Mouse (Mus musculus) spleen, postnatal 10 days (tissue): ENCODE data around the gene Camkk1.

ENCODE experiments used
- DNase-seq, 2 experiments: peaks; one replicate each; pipeline ENCODE4 v3.0.0; 2021 to 2022; ENCODE audit warnings: low spot score in 2 of 2

The Camkk1 gene

GRCm38 (mm10) chr11:73014831-73015344 lies 3.9 kb upstream of the Camkk1 start:
- DNase-seq = no peak

DNA sequence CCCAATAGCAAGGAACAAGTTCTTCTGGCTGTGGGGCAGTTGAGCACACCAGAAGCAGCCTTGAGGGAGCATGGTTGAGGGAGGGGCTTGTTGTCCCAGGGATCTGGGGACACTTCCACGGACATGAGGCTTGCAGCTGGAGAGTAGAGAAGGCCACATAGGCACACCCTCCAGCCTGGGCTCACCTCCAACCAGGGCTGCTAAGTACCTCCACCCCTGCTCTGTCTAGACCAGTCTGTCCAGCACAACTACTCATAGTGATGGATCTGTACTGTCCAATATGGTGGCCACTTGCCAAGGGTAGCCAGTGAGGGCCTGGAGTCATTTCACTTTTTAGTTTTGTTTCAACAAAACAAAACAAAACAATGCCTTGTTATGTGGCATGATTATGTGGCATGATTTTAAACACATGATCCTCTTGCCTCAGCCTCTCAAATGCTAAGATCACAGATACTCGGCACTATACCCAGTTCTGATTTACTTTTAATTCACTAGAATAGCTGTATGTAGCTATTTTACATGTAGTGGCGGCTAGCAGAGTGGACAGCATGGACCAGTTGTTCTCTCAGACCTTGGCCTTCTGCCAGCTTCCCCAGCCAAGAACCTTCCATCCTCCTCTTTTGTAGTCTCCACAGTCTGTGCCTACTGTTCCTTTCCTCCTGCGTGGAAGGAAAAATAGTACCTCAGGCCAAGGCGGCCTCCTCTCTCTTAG lies 3.3 kb upstream of the Camkk1 start:
- no peak for DNase-seq

GRCm38 (mm10) chr11:73016103-73016420 lies 2.7 kb upstream of the Camkk1 start:
- no peak for DNase-seq

GRCm38 (mm10) chr11:73019147-73019795 lies 463 bp downstream of the Camkk1 start:
- peak in 1 of 2 experiments; percentile 75 for DNase-seq

GRCm38 (mm10) chr11:73020953-73021800 lies 2.4 kb downstream of the Camkk1 start:
- DNase-seq = no peak

DNA sequence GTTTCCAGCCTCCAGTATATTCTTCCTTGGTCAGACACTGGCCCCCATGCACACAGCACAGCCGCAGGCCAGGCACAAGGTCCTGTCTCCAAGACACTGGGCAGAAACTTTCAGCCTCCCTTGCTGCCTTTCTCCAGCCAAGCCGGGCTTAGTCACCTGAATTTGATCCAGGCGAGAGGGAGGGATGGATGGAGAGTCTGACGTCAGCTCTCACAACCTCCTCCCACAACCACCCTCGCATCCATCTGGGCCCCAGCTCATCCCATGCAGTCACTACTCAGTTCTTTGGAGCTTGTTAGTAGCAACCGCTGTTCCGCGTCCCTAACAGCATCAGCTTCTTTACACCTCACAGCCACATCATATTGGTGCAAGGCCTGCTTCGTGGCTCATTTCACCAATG lies 4.3 kb downstream of the Camkk1 start:
- no peak for DNase-seq

DNA sequence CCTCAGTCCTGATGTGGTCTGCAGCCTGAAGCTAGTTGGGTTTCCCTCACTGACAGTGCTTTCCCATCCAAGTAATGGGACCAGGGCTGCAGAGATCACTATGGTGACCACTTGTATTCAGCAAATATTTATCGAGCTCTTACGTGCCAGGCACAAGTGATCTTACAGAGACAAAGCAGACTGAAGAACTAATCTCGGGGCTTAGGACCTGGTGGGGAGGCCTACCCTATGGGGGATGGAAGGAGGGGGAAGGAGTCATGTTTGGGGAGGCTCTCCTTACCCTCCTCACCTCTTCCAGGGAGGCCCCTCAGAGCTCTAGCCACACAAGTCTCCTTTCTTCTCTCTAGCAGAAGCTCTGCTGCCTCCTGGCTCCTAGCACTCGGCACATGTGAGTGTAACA lies 5.0 kb downstream of the Camkk1 start:
- no peak for DNase-seq

- DNase-seq = peak in 1 of 2 experiments; percentile 70
These were observed 5.6 kb downstream of the Camkk1 start for GRCm38 (mm10) chr11:73024236-73024904.

DNA sequence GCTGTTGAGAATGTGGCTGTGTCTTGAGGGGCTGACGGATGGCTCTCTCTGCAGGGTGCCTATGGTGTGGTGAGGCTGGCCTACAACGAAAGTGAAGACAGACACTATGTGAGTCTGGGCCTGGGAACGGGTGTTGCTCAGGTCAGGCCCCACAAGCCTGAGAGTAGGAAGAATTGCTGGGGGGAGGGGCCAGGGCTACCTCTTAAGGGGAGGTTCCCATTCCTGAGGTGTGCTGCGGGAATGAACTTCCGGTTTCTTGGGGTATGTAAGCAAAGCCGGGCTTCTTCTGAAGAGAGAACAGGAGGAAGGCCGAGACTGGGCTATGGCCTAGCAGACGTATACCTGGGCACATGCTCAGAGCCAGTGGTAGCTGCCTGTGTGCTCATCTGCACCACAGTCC lies 8.2 kb downstream of the Camkk1 start:
- no peak for DNase-seq

GRCm38 (mm10) chr11:73030821-73031498 lies 12.2 kb downstream of the Camkk1 start:
- DNase-seq = peak; percentile 33 to 77

GRCm38 (mm10) chr11:73031536-73031935 lies 12.7 kb downstream of the Camkk1 start:
- DNase-seq = no peak

- no peak for DNase-seq
These were observed 17.3 kb downstream of the Camkk1 start for GRCm38 (mm10) chr11:73036077-73036476.

DNA sequence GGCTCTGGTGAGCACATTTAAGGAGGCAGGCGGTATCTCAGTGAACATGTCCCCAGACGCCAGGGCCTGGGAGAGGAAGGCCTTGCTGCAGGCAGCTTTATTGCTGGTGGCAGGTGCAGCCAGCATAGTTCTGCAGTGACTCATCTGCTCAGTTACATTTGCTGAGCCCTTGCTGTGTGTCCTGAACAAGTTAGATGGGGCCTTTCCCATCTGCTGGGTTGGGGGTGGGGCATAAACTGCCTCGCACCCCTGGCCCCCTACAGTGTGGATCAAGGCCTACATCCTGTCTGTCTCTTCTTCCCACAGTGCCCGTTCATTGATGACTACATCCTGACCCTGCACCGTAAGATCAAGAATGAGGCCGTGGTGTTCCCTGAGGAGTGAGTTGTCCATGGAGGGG lies 18.1 kb downstream of the Camkk1 start:
- no peak for DNase-seq

- DNase-seq = no peak
These were observed 18.9 kb downstream of the Camkk1 start for GRCm38 (mm10) chr11:73037691-73038090.

DNA sequence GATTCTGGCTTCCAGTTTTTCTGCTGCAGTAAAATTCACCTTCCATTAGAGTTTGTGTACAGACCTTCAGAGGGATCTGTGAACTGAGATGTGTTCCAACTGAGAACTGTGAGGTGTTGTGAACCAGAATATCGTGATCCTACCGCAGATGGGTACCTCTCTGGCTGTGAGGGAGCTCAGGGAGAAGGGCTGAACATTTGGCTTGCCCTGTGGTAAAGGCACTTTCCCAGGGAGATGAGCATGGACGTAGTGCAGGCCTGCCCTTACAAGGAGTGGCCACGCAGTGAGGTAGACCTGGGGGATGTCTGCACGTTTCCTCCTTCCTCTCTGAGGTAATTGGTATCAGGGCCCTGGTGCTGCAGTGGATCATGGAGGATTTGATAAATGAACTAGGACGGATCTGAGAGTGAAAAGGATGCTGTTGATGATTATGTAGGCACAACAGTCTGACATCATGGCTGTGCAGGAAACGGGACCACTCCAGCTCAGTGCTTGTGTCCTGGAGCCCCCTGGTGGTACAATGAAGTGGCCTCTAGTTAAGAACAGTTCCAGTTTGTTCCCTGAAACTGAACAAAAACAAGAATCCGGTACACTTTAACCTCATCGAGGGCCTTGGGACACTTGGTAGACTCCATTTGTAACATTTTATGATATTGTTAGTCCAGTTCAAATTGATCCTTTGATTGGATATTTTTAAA lies 20.4 kb downstream of the Camkk1 start:
- DNase-seq = peak in 1 of 2 experiments; percentile 70

DNA sequence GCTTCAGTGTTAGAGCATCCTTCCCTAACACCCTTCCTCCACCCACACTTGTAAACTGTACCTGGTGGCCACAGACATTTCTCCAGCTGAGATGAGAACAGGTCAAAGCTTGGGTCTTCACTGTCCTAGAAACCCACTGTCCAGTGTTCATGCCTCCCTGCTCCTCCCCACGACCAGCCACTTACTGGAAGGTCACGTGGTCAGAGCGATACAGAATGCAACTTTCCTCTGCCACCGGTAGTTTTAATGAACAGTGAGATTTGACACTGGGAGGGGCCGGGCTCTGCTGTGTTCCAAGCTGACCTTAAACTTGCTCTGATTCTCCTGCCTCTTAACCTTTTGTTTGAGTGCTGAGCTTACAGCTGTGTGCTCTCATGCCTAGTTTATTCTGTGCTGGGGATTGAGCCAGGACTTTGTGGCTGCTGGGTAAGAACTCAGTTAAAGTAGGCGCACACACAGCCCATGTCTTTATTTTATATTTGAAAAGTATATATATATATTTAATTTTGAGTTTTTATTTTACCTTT lies 25.5 kb downstream of the Camkk1 start:
- no peak for DNase-seq

DNA sequence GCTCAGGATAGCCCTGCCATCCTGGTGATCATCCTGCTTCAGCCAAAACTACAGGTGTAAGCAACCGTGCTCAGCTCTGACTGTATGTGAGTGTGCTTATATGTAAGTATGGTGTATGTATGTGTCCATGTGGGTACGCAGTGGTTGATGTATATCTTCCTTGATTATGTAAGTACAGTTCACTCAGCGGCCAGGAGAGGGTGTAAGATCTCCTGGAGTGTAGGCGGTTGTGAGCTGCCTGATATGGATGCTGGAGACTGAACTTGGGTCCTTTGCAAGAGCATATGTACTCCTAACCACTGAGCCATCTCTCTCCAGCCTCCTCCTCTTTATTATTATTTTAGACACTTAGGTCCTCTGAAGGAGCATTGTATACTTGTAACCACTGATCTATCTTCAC lies 26.0 kb downstream of the Camkk1 start:
- no peak for DNase-seq

DNA sequence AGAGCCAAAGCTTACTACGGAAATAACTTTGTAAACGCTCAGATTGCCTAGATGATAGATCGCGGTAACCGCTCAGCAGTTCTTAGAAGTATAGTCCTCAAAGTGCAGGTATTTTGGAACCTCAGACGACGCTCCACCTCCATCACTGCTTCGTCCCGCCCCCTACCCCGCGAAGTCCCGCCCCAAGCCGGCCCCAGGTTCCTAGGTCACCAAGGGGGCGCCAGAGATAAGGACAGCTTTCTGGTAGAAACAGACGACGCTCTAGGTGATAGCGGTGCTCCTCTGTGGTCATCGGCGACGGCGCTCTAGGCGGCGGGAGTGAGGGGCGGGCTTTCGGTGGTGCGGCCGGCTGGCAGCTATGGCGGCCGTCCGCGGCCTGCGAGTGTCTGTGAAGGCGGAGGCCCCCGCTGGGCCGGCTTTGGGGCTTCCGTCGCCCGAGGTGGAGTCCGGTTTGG lies 28.8 kb downstream of the Camkk1 start, which contains the start of gene Ncbp3:
Gene Ncbp3, plus strand, starts transcription at position 242 of the 455 bp plus-strand sequence.
- peak; percentile 97 to 98 for DNase-seq

DNA sequence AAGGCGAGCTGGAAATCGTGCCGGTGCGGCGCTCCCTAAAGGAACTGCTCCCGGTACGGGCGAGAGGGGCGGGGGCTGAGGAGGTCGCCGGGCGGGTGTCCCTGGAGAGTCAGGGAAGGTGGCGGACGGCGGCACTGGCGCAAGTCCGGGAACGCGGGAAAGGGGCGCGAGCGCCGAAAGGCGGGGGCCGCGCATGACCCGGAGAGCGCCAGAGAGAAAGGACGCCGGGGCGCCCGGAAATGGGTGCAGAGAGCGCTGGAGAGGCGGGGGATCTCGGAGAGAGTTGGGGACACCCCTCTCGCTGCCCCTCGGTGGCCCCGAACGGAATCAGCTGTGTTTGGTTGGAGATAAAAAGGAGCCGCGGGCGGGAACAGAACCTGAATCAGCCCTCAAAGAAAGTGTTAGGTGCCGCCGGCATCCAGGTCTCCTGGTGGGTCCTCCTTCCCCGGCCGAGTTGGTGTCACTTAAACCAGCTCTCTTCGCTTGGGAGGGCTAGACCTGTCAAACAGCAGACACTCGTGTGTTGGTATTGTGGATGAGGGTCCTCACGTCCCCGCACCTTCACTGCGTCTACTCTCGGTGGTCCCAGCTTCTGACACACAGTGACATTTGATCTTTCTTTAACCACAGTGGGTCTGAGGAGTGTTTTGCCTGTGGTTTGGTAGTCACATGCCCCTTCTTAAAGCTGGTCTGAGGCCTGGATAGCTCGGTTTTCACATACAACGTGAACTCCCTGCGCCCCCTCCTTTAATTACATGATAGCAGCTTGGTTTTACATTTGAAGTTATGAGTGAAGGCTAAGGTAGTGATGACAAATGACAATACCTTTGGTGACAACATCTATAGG lies 29.4 kb downstream of the Camkk1 start:
- DNase-seq = peak in 1 of 2 experiments; percentile 75
